Mouse (Mus musculus): ENCODE measurements around the gene Chst11. TPM values are rescaled to one million over a fixed set of nuclear protein-coding genes. Genes with fewer than 3 reads are reported as not detected.

The Chst11 gene
- total and polyA plus RNA-seq, 2 experiments from 2014 or later = 0.57 to 6.6 TPM

DNA sequence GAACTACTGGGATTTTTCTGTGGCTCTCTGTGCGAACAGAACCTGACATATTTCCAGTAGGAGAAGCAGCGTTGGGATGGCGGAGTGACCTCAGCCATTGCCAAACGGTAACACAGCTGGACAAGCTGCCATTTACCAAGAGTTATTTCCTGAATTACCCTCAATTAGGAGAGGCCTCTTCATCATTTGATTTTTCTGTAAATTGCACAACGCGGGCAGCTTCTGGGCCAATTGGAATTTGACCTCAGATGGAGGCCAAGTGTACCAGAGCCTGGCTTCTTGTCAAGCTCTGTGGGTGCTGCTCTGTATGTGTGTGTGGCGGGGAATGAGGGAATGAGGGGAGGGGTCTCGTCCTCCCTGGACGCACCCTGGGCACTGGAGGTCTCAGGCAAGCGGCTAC, 113.6 kb downstream of the Chst11 start:
- H3K27ac ChIP-seq (ENCODE audit: low read depth) = no peak overlapping the region
- no peak for DNase-seq (ENCODE audit: low spot score)
- H3K9ac ChIP-seq (replicated peaks; ENCODE audit: low read depth, low read length) = no peak overlapping the region
- H3K27me3 ChIP-seq (ENCODE audit: control insufficient read depth, insufficient read depth, low read length) = no peaks in the 10 kb centered on the region
- H3K4me3 ChIP-seq (ENCODE audit: low read depth, low read length) = no peak overlapping the region
- TF ChIP-seq CTCF (IDR thresholded peaks at IDR 0.05; ENCODE audit: low read depth) (no peak), EP300 (IDR thresholded peaks at IDR 0.05; ENCODE audit: low read depth) (no peak)
- no peak for ATAC-seq (ENCODE audit: insufficient read depth, low read depth)
- no peaks in the 10 kb centered on the region for H3K9me3 ChIP-seq (replicated peaks; ENCODE audit: control insufficient read depth, low read length)
- H3K4me2 ChIP-seq (ENCODE audit: low read depth, low read length) = no peak overlapping the region
- H3K36me3 ChIP-seq (replicated peaks; ENCODE audit: control insufficient read depth, insufficient read depth, low read length) = no peaks in the 10 kb centered on the region
- H3K4me1 ChIP-seq (ENCODE audit: control insufficient read depth, insufficient read depth) = peaks cover 17% of the 10 kb centered on the region
- WGBS = 87% methylated on average over 10 of the region's 10 CpGs

DNA sequence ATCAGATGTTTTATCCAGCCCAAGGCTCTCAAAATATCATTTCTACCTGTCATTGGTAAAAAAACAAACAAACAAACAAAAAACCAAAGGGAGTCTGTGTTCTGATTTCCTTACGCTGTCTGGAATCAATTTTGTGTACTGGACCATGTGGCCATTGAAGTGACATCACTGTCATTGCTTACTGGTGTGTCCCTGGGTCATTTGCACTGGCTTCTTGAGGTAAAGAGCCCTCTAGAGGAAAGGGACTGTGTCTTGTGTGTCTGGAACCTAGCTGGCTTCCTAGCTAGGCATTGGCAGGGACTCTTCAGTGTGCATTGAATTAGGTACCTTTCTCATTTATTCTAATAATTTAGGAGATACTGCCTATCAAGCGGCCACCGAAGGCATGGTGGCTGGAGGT, 114.4 kb downstream of the Chst11 start:
- Histone ChIP-seq H3K36me3 (replicated peaks; ENCODE audit: control insufficient read depth, insufficient read depth, low read length) (no peaks in the 10 kb centered on the region), H3K9me3 (replicated peaks; ENCODE audit: control insufficient read depth, low read length) (no peaks in the 10 kb centered on the region), H3K27ac (ENCODE audit: low read depth) (no peak overlapping the region), H3K4me1 (ENCODE audit: control insufficient read depth, insufficient read depth) (peaks cover 17% of the 10 kb centered on the region), H3K4me2 (ENCODE audit: low read depth, low read length) (no peak overlapping the region), H3K27me3 (ENCODE audit: control insufficient read depth, insufficient read depth, low read length) (no peaks in the 10 kb centered on the region), H3K4me3 (ENCODE audit: low read depth, low read length) (no peak overlapping the region), H3K9ac (replicated peaks; ENCODE audit: low read depth, low read length) (no peak overlapping the region)
- WGBS = 90% methylated on average over 3 of the region's 3 CpGs
- DNase-seq (ENCODE audit: low spot score) (no peak), ATAC-seq (ENCODE audit: insufficient read depth, low read depth) (no peak)
- peak; percentile 48 for TF ChIP-seq CTCF (IDR thresholded peaks at IDR 0.05; ENCODE audit: low read depth)
- no peak for TF ChIP-seq EP300 (IDR thresholded peaks at IDR 0.05; ENCODE audit: low read depth)

DNA sequence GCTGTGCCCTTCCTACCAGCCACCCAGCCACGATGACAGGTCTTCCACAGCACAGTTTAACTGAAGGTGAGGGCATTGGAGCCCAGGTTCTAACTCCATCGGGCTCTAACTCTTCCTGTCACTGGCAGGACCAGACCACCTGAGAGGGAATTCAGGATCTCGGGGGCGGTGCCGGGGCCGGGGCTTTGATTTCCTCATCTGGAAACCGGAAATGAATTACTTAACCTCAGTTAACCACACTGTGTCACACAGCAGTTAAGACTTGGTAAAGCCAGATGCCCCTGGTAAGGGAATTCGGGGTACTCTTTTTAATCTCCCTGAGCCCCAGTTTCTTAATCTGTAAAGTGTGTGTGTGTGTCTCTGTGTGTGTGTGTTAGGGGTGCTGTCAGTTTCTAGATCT, 115.6 kb downstream of the Chst11 start:
- no peaks in the 10 kb centered on the region for H3K27me3 ChIP-seq (ENCODE audit: control insufficient read depth, insufficient read depth, low read length)
- H3K9me3 ChIP-seq (replicated peaks; ENCODE audit: control insufficient read depth, low read length) = no peaks in the 10 kb centered on the region
- H3K36me3 ChIP-seq (replicated peaks; ENCODE audit: control insufficient read depth, insufficient read depth, low read length) = no peaks in the 10 kb centered on the region
- H3K4me3 ChIP-seq (ENCODE audit: low read depth, low read length) = no peak overlapping the region
- 50% methylated on average over 8 of the region's 8 CpGs for WGBS
- H3K9ac ChIP-seq (replicated peaks; ENCODE audit: low read depth, low read length) = no peak overlapping the region
- H3K27ac ChIP-seq (ENCODE audit: low read depth) = no peak overlapping the region
- H3K4me1 ChIP-seq (ENCODE audit: control insufficient read depth, insufficient read depth) = peaks cover 11% of the 10 kb centered on the region
- DNase-seq (ENCODE audit: low spot score) = no peak
- no peak for ATAC-seq (ENCODE audit: insufficient read depth, low read depth)
- H3K4me2 ChIP-seq (ENCODE audit: low read depth, low read length) = no peak overlapping the region
- no peak for TF ChIP-seq CTCF (IDR thresholded peaks at IDR 0.05; ENCODE audit: low read depth)
- TF ChIP-seq EP300 (IDR thresholded peaks at IDR 0.05; ENCODE audit: low read depth) = no peak

DNA sequence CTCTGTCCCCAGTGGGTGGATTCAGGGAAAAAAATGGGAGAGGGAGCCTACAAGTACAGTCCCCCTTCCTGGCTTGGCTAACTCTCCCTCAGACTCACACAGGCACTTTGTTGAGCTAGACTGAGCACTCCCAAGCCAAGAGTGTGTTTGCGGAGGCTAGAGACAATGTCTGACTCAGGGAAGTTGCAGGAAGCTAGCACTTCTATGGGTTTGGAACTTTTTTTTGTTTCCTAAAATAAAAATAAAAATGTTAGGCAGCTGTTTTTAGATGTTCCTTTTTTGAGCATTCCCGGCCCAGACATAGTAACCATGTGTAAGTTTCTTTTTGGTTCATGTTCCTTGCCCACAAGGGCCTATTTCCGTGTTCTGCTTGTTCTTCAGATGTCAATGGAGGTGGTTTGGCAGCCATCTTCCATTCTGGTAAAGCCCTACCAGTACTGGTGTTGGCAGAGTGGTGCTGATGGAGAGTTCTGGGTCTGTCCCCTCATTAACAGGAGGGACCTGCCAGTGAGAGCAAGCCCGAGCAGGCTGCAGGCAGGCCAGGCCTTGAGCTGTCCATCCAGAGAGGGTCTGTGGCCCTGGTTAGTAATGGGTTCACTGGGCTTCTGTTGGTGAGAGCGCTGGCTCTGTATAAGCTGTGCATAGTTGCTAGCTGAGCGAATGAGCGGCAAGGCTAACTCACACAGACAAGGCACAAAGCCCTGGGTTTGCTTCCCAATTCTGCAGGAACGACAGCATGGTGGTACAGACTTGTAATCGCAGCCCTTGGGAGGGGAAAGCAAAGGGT, 116.3 kb downstream of the Chst11 start:
- H3K9me3 ChIP-seq (replicated peaks; ENCODE audit: control insufficient read depth, low read length) = no peaks in the 10 kb centered on the region
- H3K4me2 ChIP-seq (ENCODE audit: low read depth, low read length) = no peak overlapping the region
- no peak overlapping the region for H3K27ac ChIP-seq (ENCODE audit: low read depth)
- 84% methylated on average over 9 of the region's 9 CpGs for WGBS
- H3K9ac ChIP-seq (replicated peaks; ENCODE audit: low read depth, low read length) = no peak overlapping the region
- H3K36me3 ChIP-seq (replicated peaks; ENCODE audit: control insufficient read depth, insufficient read depth, low read length) = no peaks in the 10 kb centered on the region
- no peak for TF ChIP-seq CTCF (IDR thresholded peaks at IDR 0.05; ENCODE audit: low read depth)
- no peak for TF ChIP-seq EP300 (IDR thresholded peaks at IDR 0.05; ENCODE audit: low read depth)
- H3K4me3 ChIP-seq (ENCODE audit: low read depth, low read length) = no peak overlapping the region
- DNase-seq (ENCODE audit: low spot score) (no peak), ATAC-seq (ENCODE audit: insufficient read depth, low read depth) (peak; percentile 70; the same call in 1 of the 2 replicates)
- H3K27me3 ChIP-seq (ENCODE audit: control insufficient read depth, insufficient read depth, low read length) = no peaks in the 10 kb centered on the region
- H3K4me1 ChIP-seq (ENCODE audit: control insufficient read depth, insufficient read depth) = peaks cover 3% of the 10 kb centered on the region

DNA sequence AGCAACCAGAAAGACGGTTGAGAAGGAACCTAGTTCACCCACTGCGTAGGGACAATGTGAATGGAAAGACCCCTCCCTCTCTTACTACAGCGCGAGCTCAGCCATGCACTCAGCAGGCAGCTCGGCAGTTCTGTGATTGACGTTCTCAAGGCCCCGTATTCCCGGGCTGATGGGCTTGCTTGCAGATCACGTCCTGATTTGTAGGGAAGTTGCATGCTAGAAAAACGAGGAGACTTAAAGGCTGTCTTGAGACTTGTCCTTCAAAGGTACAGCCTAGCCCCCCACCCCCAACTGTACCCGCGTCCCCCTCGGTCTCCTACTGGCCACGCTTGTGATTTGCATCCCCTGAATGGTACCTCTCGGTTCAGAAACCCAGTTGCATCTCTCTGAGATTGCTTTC, 117.4 kb downstream of the Chst11 start:
- H3K4me2 ChIP-seq (ENCODE audit: low read depth, low read length) = no peak overlapping the region
- TF ChIP-seq EP300 (IDR thresholded peaks at IDR 0.05; ENCODE audit: low read depth) (no peak), CTCF (IDR thresholded peaks at IDR 0.05; ENCODE audit: low read depth) (no peak)

DNA sequence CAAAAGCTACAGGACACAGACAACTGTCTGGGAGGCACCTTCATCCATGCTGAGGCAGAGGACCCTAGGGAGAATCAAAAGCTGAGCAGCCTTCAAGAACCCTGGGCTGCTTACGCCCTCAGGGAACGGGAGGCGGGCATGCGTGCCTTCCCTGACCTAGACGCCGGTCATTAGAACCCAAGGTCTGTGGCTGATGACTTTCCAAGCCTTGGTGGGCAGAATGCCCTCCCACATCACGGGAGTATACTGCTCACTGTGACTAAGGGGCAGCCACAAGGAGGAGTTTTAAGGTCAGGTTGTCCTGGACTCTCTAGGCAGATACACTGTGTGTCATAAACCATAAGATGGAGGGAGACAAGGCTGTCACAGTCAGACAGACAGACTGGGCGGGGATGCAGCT, 118.9 kb downstream of the Chst11 start:
- WGBS = 94% methylated on average over 8 of the region's 8 CpGs
- no peak for ATAC-seq (ENCODE audit: insufficient read depth, low read depth)
- TF ChIP-seq EP300 (IDR thresholded peaks at IDR 0.05; ENCODE audit: low read depth) (no peak), CTCF (IDR thresholded peaks at IDR 0.05; ENCODE audit: low read depth) (no peak)
- DNase-seq (ENCODE audit: low spot score) = no peak
- Histone ChIP-seq H3K4me1 (ENCODE audit: control insufficient read depth, insufficient read depth) (peaks cover 2% of the 10 kb centered on the region; the same call in 1 of the 2 replicates), H3K9ac (replicated peaks; ENCODE audit: low read depth, low read length) (no peak overlapping the region), H3K27ac (ENCODE audit: low read depth) (no peak overlapping the region), H3K36me3 (replicated peaks; ENCODE audit: control insufficient read depth, insufficient read depth, low read length) (no peaks in the 10 kb centered on the region), H3K4me2 (ENCODE audit: low read depth, low read length) (no peak overlapping the region), H3K27me3 (ENCODE audit: control insufficient read depth, insufficient read depth, low read length) (no peaks in the 10 kb centered on the region), H3K9me3 (replicated peaks; ENCODE audit: control insufficient read depth, low read length) (no peaks in the 10 kb centered on the region), H3K4me3 (ENCODE audit: low read depth, low read length) (no peak overlapping the region)

More for the DNA sequence above, 117.4 kb downstream of the Chst11 start:
- no peak overlapping the region for H3K9ac ChIP-seq (replicated peaks; ENCODE audit: low read depth, low read length)
- H3K27ac ChIP-seq (ENCODE audit: low read depth) = no peak overlapping the region
- DNase-seq (ENCODE audit: low spot score) (no peak), ATAC-seq (ENCODE audit: insufficient read depth, low read depth) (no peak)
- H3K27me3 ChIP-seq (ENCODE audit: control insufficient read depth, insufficient read depth, low read length) = no peaks in the 10 kb centered on the region
- 52% methylated on average over 15 of the region's 15 CpGs for WGBS
- H3K4me3 ChIP-seq (ENCODE audit: low read depth, low read length) = no peak overlapping the region
- H3K9me3 ChIP-seq (replicated peaks; ENCODE audit: control insufficient read depth, low read length) = no peaks in the 10 kb centered on the region
- no peaks in the 10 kb centered on the region for H3K36me3 ChIP-seq (replicated peaks; ENCODE audit: control insufficient read depth, insufficient read depth, low read length)
- peaks cover 2% of the 10 kb centered on the region; the same call in 1 of the 2 replicates for H3K4me1 ChIP-seq (ENCODE audit: control insufficient read depth, insufficient read depth)
